Mouse (Mus musculus) myocyte (in vitro differentiated cells): Measurements from ENCODE around the gene Afmid. TPM values are rescaled to one million over a fixed set of nuclear protein-coding genes. Genes with fewer than 3 reads are reported as not detected.

Experiments
- H3K27me3 ChIP-seq: one replicate; pipeline ENCODE4 v1.6.1; 2011; ENCODE audit not compliant: control insufficient read depth, insufficient read depth, insufficient read length
- H3K36me3 ChIP-seq: one replicate; pipeline ENCODE4 v1.6.1; 2011; ENCODE audit not compliant: control insufficient read depth, insufficient read depth
- H3K4me2 ChIP-seq: one replicate; pipeline ENCODE4 v1.6.1; 2011; ENCODE audit warnings: low read depth, control low read depth
- H3K4me3 ChIP-seq: one replicate; pipeline ENCODE4 v1.5.1; 2011; ENCODE audit warnings: mild to moderate bottlenecking, control low read depth, moderate library complexity
- H3K79me2 ChIP-seq: one replicate; pipeline ENCODE4 v1.6.1; 2011; ENCODE audit not compliant: control insufficient read depth, insufficient read depth
- H3ac ChIP-seq: one replicate; pipeline ENCODE4 v1.6.1; 2011; ENCODE audit not compliant: control insufficient read depth, insufficient read length
- CEBPB ChIP-seq: IDR thresholded peaks from 2 replicates; pipeline ENCODE4 v1.6.1; 2011; ENCODE audit warnings: mild to moderate bottlenecking, moderate library complexity; ENCODE audit not compliant: poor library complexity, insufficient read depth, severe bottlenecking
- E2F4 ChIP-seq: IDR thresholded peaks from one replicate; pipeline ENCODE4 v1.6.1; 2011; ENCODE audit warnings: mild to moderate bottlenecking, control low read depth, moderate library complexity; ENCODE audit not compliant: insufficient read depth
- MAX ChIP-seq: IDR thresholded peaks from one replicate; pipeline ENCODE4 v1.6.1; 2011; ENCODE audit warnings: low read depth, mild to moderate bottlenecking, control low read depth
- MYOD1 ChIP-seq, 3 experiments: IDR thresholded peaks; one replicate each; pipeline ENCODE4 v1.6.1; 2011; ENCODE audit warnings: control low read depth in 2 of 3, low read depth in 2 of 3, mild to moderate bottlenecking in 2 of 3, moderate library complexity in 1 of 3; ENCODE audit not compliant: insufficient read length in 2 of 3, control insufficient read depth in 1 of 3
- MYOG ChIP-seq, 3 experiments: IDR thresholded peaks; one replicate each; pipeline ENCODE4 v1.6.1; 2011; ENCODE audit warnings: control low read depth in 2 of 3, low read depth in 2 of 3, mild to moderate bottlenecking in 2 of 3; ENCODE audit not compliant: insufficient read length in 2 of 3, control insufficient read depth in 1 of 3, insufficient read depth in 1 of 3
- POLR2A ChIP-seq: IDR thresholded peaks from one replicate; pipeline ENCODE4 v1.6.1; 2011; ENCODE audit warnings: low read depth, mild to moderate bottlenecking, control low read depth, moderate library complexity; ENCODE audit not compliant: insufficient read length
- POLR2AphosphoS2 ChIP-seq: IDR thresholded peaks from one replicate; pipeline ENCODE4 v1.6.1; 2011; ENCODE audit warnings: low read depth, control low read depth; ENCODE audit not compliant: insufficient read length
- REST ChIP-seq: IDR thresholded peaks from one replicate; pipeline ENCODE4 v1.6.1; 2011; ENCODE audit warnings: mild to moderate bottlenecking, control low read depth, moderate library complexity; ENCODE audit not compliant: insufficient read depth, insufficient read length
- SRF ChIP-seq: IDR thresholded peaks from one replicate; pipeline ENCODE4 v1.6.1; 2011; ENCODE audit warnings: low read depth; ENCODE audit not compliant: control insufficient read depth, insufficient read length
- TCF12 ChIP-seq: IDR thresholded peaks from one replicate; pipeline ENCODE4 v1.6.1; 2011; ENCODE audit warnings: mild to moderate bottlenecking, control low read depth; ENCODE audit not compliant: poor library complexity, insufficient read depth, severe bottlenecking
- TCF3 ChIP-seq: IDR thresholded peaks from one replicate; pipeline ENCODE4 v1.6.1; 2011; ENCODE audit warnings: low read depth, control low read depth; ENCODE audit not compliant: insufficient read length
- USF1 ChIP-seq: IDR thresholded peaks from one replicate; pipeline ENCODE4 v1.6.1; 2011; ENCODE audit warnings: low read depth, mild to moderate bottlenecking, control low read depth, moderate library complexity
- polyA plus RNA-seq: library from polyadenylated mRNA; unstranded; fragments of >200 nt; fragmentation: generic; extraction: Trizol; gene quantifications from one replicate; pipeline ENCODE4 v1.2.1, GENCODE M21; 2012; ENCODE audit warnings: missing spikeins

Gene Afmid
- polyA plus RNA-seq, 1 experiment, result 6.1 TPM

GRCm38 (mm10) chr11:117790286-117790685 is 35.4 kb upstream of the Afmid start:
- H3ac ChIP-seq, result no peak overlapping the region
- no peaks in the 10 kb centered on the region for H3K36me3 ChIP-seq
- H3K4me3 ChIP-seq, result no peak overlapping the region
- TF ChIP-seq TCF12 (no peak), REST (no peak), POLR2AphosphoS2 (no peak), CEBPB (no peak), POLR2A (no peak), MYOG (IDR thresholded peaks at IDR 0.05; ENCODE audit: control insufficient read depth in 1 of 3, insufficient read depth in 1 of 3, insufficient read length in 2 of 3, low read depth in 2 of 3) (no peak), TCF3 (no peak), E2F4 (no peak), SRF (no peak), USF1 (no peak), MAX (no peak), MYOD1 (IDR thresholded peaks at IDR 0.05; ENCODE audit: control insufficient read depth in 1 of 3, insufficient read length in 2 of 3, low read depth in 2 of 3) (no peak)
- peak overlapping the region; percentile 22 for H3K4me2 ChIP-seq
- H3K79me2 ChIP-seq, result no peaks in the 10 kb centered on the region
- no peaks in the 10 kb centered on the region for H3K27me3 ChIP-seq

GRCm38 (mm10) chr11:117790703-117791440 is 34.9 kb upstream of the Afmid start:
- H3K79me2 ChIP-seq, result no peaks in the 10 kb centered on the region

GRCm38 (mm10) chr11:117791441-117791761 is 34.3 kb upstream of the Afmid start:
- Histone ChIP-seq H3ac (no peak overlapping the region), H3K36me3 (no peaks in the 10 kb centered on the region), H3K4me3 (no peak overlapping the region), H3K79me2 (no peaks in the 10 kb centered on the region), H3K4me2 (no peak overlapping the region), H3K27me3 (no peaks in the 10 kb centered on the region)
- no peak for TF ChIP-seq USF1
- TF ChIP-seq CEBPB, result no peak

More at GRCm38 (mm10) chr11:117790703-117791440, 34.9 kb upstream of the Afmid start:
- Histone ChIP-seq H3K4me2 (peak overlapping the region; percentile 22), H3K27me3 (no peaks in the 10 kb centered on the region), H3ac (no peak overlapping the region), H3K4me3 (no peak overlapping the region), H3K36me3 (no peaks in the 10 kb centered on the region)
- TF ChIP-seq MYOG (IDR thresholded peaks at IDR 0.05; ENCODE audit: control insufficient read depth in 1 of 3, insufficient read depth in 1 of 3, insufficient read length in 2 of 3, low read depth in 2 of 3), result no peak
- TF ChIP-seq TCF3, result no peak
- TF ChIP-seq CEBPB, result no peak
- TF ChIP-seq TCF12, result no peak
- no peak for TF ChIP-seq POLR2A
- TF ChIP-seq E2F4, result no peak
- no peak for TF ChIP-seq USF1
- TF ChIP-seq SRF, result no peak
- no peak for TF ChIP-seq MAX
- no peak for TF ChIP-seq MYOD1 (IDR thresholded peaks at IDR 0.05; ENCODE audit: control insufficient read depth in 1 of 3, insufficient read length in 2 of 3, low read depth in 2 of 3)

GRCm38 (mm10) chr11:117792281-117792888 is 33.3 kb upstream of the Afmid start:
- Histone ChIP-seq H3K4me2 (no peak overlapping the region), H3K4me3 (no peak overlapping the region), H3K79me2 (no peaks in the 10 kb centered on the region), H3ac (no peak overlapping the region), H3K36me3 (no peaks in the 10 kb centered on the region), H3K27me3 (no peaks in the 10 kb centered on the region)
- no peak for TF ChIP-seq MYOD1 (IDR thresholded peaks at IDR 0.05; ENCODE audit: control insufficient read depth in 1 of 3, insufficient read length in 2 of 3, low read depth in 2 of 3)
- no peak for TF ChIP-seq E2F4
- TF ChIP-seq POLR2A, result no peak
- TF ChIP-seq SRF, result no peak
- TF ChIP-seq USF1, result no peak
- TF ChIP-seq MAX, result no peak
- TF ChIP-seq POLR2AphosphoS2, result no peak
- no peak for TF ChIP-seq TCF12
- no peak for TF ChIP-seq CEBPB
- no peak for TF ChIP-seq REST

GRCm38 (mm10) chr11:117794035-117794551 is 31.6 kb upstream of the Afmid start:
- no peak overlapping the region for H3K4me2 ChIP-seq
- H3K36me3 ChIP-seq, result no peaks in the 10 kb centered on the region
- H3ac ChIP-seq, result no peak overlapping the region
- no peaks in the 10 kb centered on the region for H3K27me3 ChIP-seq
- H3K79me2 ChIP-seq, result no peaks in the 10 kb centered on the region
- TF ChIP-seq SRF (no peak), E2F4 (no peak), MYOG (IDR thresholded peaks at IDR 0.05; ENCODE audit: control insufficient read depth in 1 of 3, insufficient read depth in 1 of 3, insufficient read length in 2 of 3, low read depth in 2 of 3) (no peak), POLR2AphosphoS2 (no peak), MAX (no peak)
- no peak overlapping the region for H3K4me3 ChIP-seq
